27 mouse cellular contexts compared by ENCODE assay signal in genomic region chr15:77382880-77383279, GRCm38 (mm10). TPM values are rescaled to one million over a fixed set of nuclear protein-coding genes. Genes with fewer than 3 reads are reported as not detected.
DNase-seq lines count a peak whose midpoint lies in the region; ATAC-seq and TF ChIP-seq lines count a peak whose summit lies in the region.
"Had no signal": no experiment of that assay in that cellular context is flagged by ENCODE, and none has a peak within 500 bp of the region (broad histone marks: within the 10 kb centered on the region; RNA-seq: fewer than 3 reads in every experiment).

No protein-coding gene starts in this region.

- peaks cover 5% of the 10 kb centered on the region; the same call in 1 of the 2 replicates for H3K4me1 ChIP-seq in intestine, embryonic 15.5 days (replicated peaks)
- H3K4me1 ChIP-seq in intestine, postnatal 0 days (replicated peaks; ENCODE audit: control insufficient read depth, insufficient read depth, low read length), result 0 out of 2 replicates have a peak, but pooled peaks cover 3% of the 10 kb centered on the region
- no peaks in the 10 kb centered on the region for H3K4me1 ChIP-seq in embryonic facial prominence, embryonic 13.5 days
- H3K4me1 ChIP-seq in liver, embryonic 13.5 days (replicated peaks), result peaks cover 13% of the 10 kb centered on the region; the same call in 1 of the 2 replicates
- no peaks in the 10 kb centered on the region for H3K4me1 ChIP-seq in stomach, embryonic 14.5 days (ENCODE audit: control insufficient read depth, insufficient read depth, low read length)
- H3K4me1 ChIP-seq: limb, embryonic 12.5 days; neural tube, embryonic 13.5 days had no signal

- no peak overlapping the region for H3K4me3 ChIP-seq in intestine, embryonic 15.5 days (replicated peaks)
- no peak overlapping the region for H3K4me3 ChIP-seq in intestine, postnatal 0 days (ENCODE audit: low read depth, low read length)
- no peak overlapping the region for H3K4me3 ChIP-seq in embryonic facial prominence, embryonic 13.5 days
- no peak overlapping the region for H3K4me3 ChIP-seq in liver, embryonic 13.5 days (replicated peaks)
- H3K4me3 ChIP-seq in stomach, embryonic 14.5 days (ENCODE audit: low read depth, low read length), result no peak overlapping the region
- H3K4me3 ChIP-seq: limb, embryonic 12.5 days; myocyte; neural tube, embryonic 13.5 days had no signal

- no peak overlapping the region for H3K27ac ChIP-seq in intestine, embryonic 15.5 days
- H3K27ac ChIP-seq in intestine, postnatal 0 days (ENCODE audit: low read depth, low read length), result no peak overlapping the region
- no peak overlapping the region for H3K27ac ChIP-seq in embryonic facial prominence, embryonic 13.5 days
- no peak overlapping the region for H3K27ac ChIP-seq in liver, embryonic 13.5 days
- H3K27ac ChIP-seq in stomach, embryonic 14.5 days (ENCODE audit: low read length), result no peak overlapping the region
- H3K27ac ChIP-seq: hindbrain, embryonic 14.5 days; limb, embryonic 12.5 days; neural tube, embryonic 13.5 days had no signal

- no peak overlapping the region for H3K4me2 ChIP-seq in intestine, embryonic 15.5 days (replicated peaks)
- H3K4me2 ChIP-seq in intestine, postnatal 0 days (replicated peaks; ENCODE audit: low read depth), result no peak overlapping the region
- no peak overlapping the region for H3K4me2 ChIP-seq in embryonic facial prominence, embryonic 13.5 days
- no peak overlapping the region for H3K4me2 ChIP-seq in liver, embryonic 13.5 days
- no peak overlapping the region for H3K4me2 ChIP-seq in stomach, embryonic 14.5 days (replicated peaks; ENCODE audit: low read depth, low read length)
- H3K4me2 ChIP-seq: heart, embryonic 11.5 days; hindbrain, embryonic 14.5 days; limb, embryonic 12.5 days; midbrain, embryonic 11.5 days; neural tube, embryonic 13.5 days had no signal

- WGBS in intestine, embryonic 15.5 days, result 65% methylated on average over 1 of the region's 1 CpGs
- 62% methylated on average over 1 of the region's 1 CpGs for WGBS in intestine, postnatal 0 days
- WGBS in embryonic facial prominence, embryonic 13.5 days, result 69% methylated on average over 1 of the region's 1 CpGs
- WGBS in liver, embryonic 13.5 days (ENCODE audit: insufficient replicate concordance), result 29% methylated on average over 1 of the region's 1 CpGs
- WGBS in stomach, embryonic 14.5 days, result 56% methylated on average over 1 of the region's 1 CpGs

- no peak for DNase-seq in liver, embryonic 13.5 days
- DNase-seq: adrenal gland, postnatal 25 days; cerebellum, adult 18-20 months; cerebellum, postnatal 10 days; gastrocnemius, postnatal 14 days; heart, postnatal 10 days; lung, adult 2 months; lung, postnatal 36 days; right cerebral cortex, postnatal 4 days; thymus, adult 18-20 months; thymus, postnatal 25 days had no signal

- H3K36me3 ChIP-seq in intestine, embryonic 15.5 days, result no peaks in the 10 kb centered on the region
- H3K36me3 ChIP-seq in intestine, postnatal 0 days (ENCODE audit: control insufficient read depth, insufficient read depth), result no peaks in the 10 kb centered on the region
- no peaks in the 10 kb centered on the region for H3K36me3 ChIP-seq in embryonic facial prominence, embryonic 13.5 days
- no peaks in the 10 kb centered on the region for H3K36me3 ChIP-seq in liver, embryonic 13.5 days
- H3K36me3 ChIP-seq in stomach, embryonic 14.5 days (ENCODE audit: control insufficient read depth, insufficient read depth, low read length), result no peaks in the 10 kb centered on the region
- H3K36me3 ChIP-seq: limb, embryonic 12.5 days; neural tube, embryonic 13.5 days had no signal

- peak; percentile 62 for ATAC-seq in intestine, embryonic 15.5 days
- no peak for ATAC-seq in intestine, postnatal 0 days
- 0 out of 2 replicates have a peak, but pooled peaks have one; percentile 52 for ATAC-seq in embryonic facial prominence, embryonic 13.5 days (ENCODE audit: insufficient number of reproducible peaks, insufficient read depth, low FRiP score, low TSS enrichment, low read depth)
- ATAC-seq in liver, embryonic 13.5 days (ENCODE audit: low read depth), result 0 out of 2 replicates have a peak, but pooled peaks have one; percentile 18
- ATAC-seq in stomach, embryonic 14.5 days (ENCODE audit: insufficient number of reproducible peaks, insufficient read depth, low FRiP score, low read depth), result peak; percentile 42; the same call in 1 of the 2 replicates
- no peak for ATAC-seq in CD4-positive, CD25-positive, alpha-beta regulatory T cell, adult 4 months
- ATAC-seq in cerebellum, adult (ENCODE audit: insufficient number of reproducible peaks, low FRiP score, low TSS enrichment), result no peak
- ATAC-seq: forebrain, embryonic 14.5 days; midbrain, embryonic 16.5 days had no signal

- TF ChIP-seq CTCF in intestine, postnatal 0 days (IDR thresholded peaks at IDR 0.05; ENCODE audit: low read depth), result no peak

- H3K9me3 ChIP-seq in intestine, embryonic 15.5 days, result no peaks in the 10 kb centered on the region
- no peaks in the 10 kb centered on the region for H3K9me3 ChIP-seq in intestine, postnatal 0 days (ENCODE audit: control insufficient read depth)
- H3K9me3 ChIP-seq in embryonic facial prominence, embryonic 13.5 days, result no peaks in the 10 kb centered on the region
- H3K9me3 ChIP-seq in liver, embryonic 13.5 days (replicated peaks), result no peaks in the 10 kb centered on the region
- no peaks in the 10 kb centered on the region for H3K9me3 ChIP-seq in stomach, embryonic 14.5 days (ENCODE audit: control insufficient read depth, low read depth, low read length)
- H3K9me3 ChIP-seq: limb, embryonic 12.5 days; neural tube, embryonic 13.5 days had no signal

- no peaks in the 10 kb centered on the region for H3K27me3 ChIP-seq in intestine, embryonic 15.5 days (replicated peaks)
- no peaks in the 10 kb centered on the region for H3K27me3 ChIP-seq in intestine, postnatal 0 days (replicated peaks; ENCODE audit: control insufficient read depth, insufficient read depth, low read length)
- no peaks in the 10 kb centered on the region for H3K27me3 ChIP-seq in embryonic facial prominence, embryonic 13.5 days
- no peaks in the 10 kb centered on the region for H3K27me3 ChIP-seq in liver, embryonic 13.5 days
- no peaks in the 10 kb centered on the region for H3K27me3 ChIP-seq in stomach, embryonic 14.5 days (ENCODE audit: control insufficient read depth, insufficient read depth, low read length)
- H3K27me3 ChIP-seq: neural tube, embryonic 13.5 days had no signal

- H3K9ac ChIP-seq in intestine, embryonic 15.5 days, result no peak overlapping the region
- no peak overlapping the region for H3K9ac ChIP-seq in intestine, postnatal 0 days (ENCODE audit: low read depth, low read length)
- no peak overlapping the region for H3K9ac ChIP-seq in embryonic facial prominence, embryonic 13.5 days
- no peak overlapping the region for H3K9ac ChIP-seq in liver, embryonic 13.5 days
- no peak overlapping the region for H3K9ac ChIP-seq in stomach, embryonic 14.5 days (replicated peaks; ENCODE audit: low read depth, low read length)
- H3K9ac ChIP-seq: hindbrain, embryonic 14.5 days; limb, embryonic 12.5 days; neural tube, embryonic 13.5 days had no signal

RNA-seq across cellular contexts. Expression of gene Apol7a, which starts 16.0 kb away (rescaled TPM):
- 7.8 TPM in 2 replicates for polyA plus RNA-seq in intestine, embryonic 15.5 days (2015; fragmentation: Nextera tagmentation; extraction: Ambion mirVana)
- 30.9 and 31.4 TPM in 2 replicates for polyA plus RNA-seq in intestine, postnatal 0 days (2015; fragmentation: Nextera tagmentation; extraction: Ambion mirVana)
- not detected in 2 replicates for polyA plus RNA-seq in embryonic facial prominence, embryonic 13.5 days (2015; fragmentation: Nextera tagmentation; extraction: Ambion mirVana)
- 0.17 and 0.27 TPM in 2 replicates for polyA plus RNA-seq in liver, embryonic 13.5 days (2015; fragmentation: Nextera tagmentation; extraction: Ambion mirVana)
- polyA plus RNA-seq in stomach, embryonic 14.5 days (2014; fragmentation: Nextera tagmentation; extraction: Ambion mirVana), result 2.4 and 2.8 TPM in 2 replicates
- polyA plus RNA-seq in CD4-positive, CD25-positive, alpha-beta regulatory T cell, adult 4 months (2017; shearing (Covaris generic)), result not detected
- polyA plus RNA-seq: forebrain, embryonic 14.5 days; hindbrain, embryonic 14.5 days; kidney, adult 2 months; limb, embryonic 12.5 days; midbrain, embryonic 11.5 days; midbrain, embryonic 16.5 days had no signal

RNA-seq across cellular contexts. Expression of gene Apol9a, which starts 28.1 kb away (rescaled TPM):
- 0.39 and 0.40 TPM in 2 replicates for polyA plus RNA-seq in intestine, embryonic 15.5 days (2015; fragmentation: Nextera tagmentation; extraction: Ambion mirVana)
- polyA plus RNA-seq in intestine, postnatal 0 days (2015; fragmentation: Nextera tagmentation; extraction: Ambion mirVana), result 26.2 and 33.1 TPM in 2 replicates
- polyA plus RNA-seq in embryonic facial prominence, embryonic 13.5 days (2015; fragmentation: Nextera tagmentation; extraction: Ambion mirVana), result 0.15 TPM in 1 of 2 replicates, not detected in the other
- polyA plus RNA-seq in liver, embryonic 13.5 days (2015; fragmentation: Nextera tagmentation; extraction: Ambion mirVana), result 0.06 TPM in 2 replicates
- 0.25 TPM in 1 of 2 replicates, not detected in the other for polyA plus RNA-seq in stomach, embryonic 14.5 days (2014; fragmentation: Nextera tagmentation; extraction: Ambion mirVana)
- polyA plus RNA-seq in CD4-positive, CD25-positive, alpha-beta regulatory T cell, adult 4 months (2017; shearing (Covaris generic)), result 10 to 100 TPM; 11.0 to 17.0 TPM
- polyA plus RNA-seq: forebrain, embryonic 14.5 days; hindbrain, embryonic 14.5 days; kidney, embryonic 16.5 days; limb, embryonic 12.5 days; midbrain, embryonic 11.5 days; midbrain, embryonic 16.5 days had no signal

Comparison
In these comparisons a context has a peak if more than half of its experiments do, and no peak if none do; other contexts are left out.
1. ATAC-seq: peak in intestine, embryonic 15.5 days (single experiment), embryonic facial prominence, embryonic 13.5 days (single experiment), liver, embryonic 13.5 days (single experiment) and stomach, embryonic 14.5 days (single experiment); none in intestine, postnatal 0 days (single experiment), CD4-positive, CD25-positive, alpha-beta regulatory T cell, adult 4 months (single experiment) and cerebellum, adult (single experiment).